Mouse (Mus musculus) ES-E14 (cell line): ENCODE measurements around the gene Kcna6. TPM values are rescaled to one million over a fixed set of nuclear protein-coding genes. Genes with fewer than 3 reads are reported as not detected.

ENCODE experiments used
- DNase-seq: peaks from one replicate; pipeline ENCODE4 v3.0.0-alpha.2; 2013; ENCODE audit warnings: low read depth, low spot score
- H3K27ac ChIP-seq: 2 replicates; pipeline ENCODE4 v1.5.1; 2012; ENCODE audit warnings: low read depth, mild to moderate bottlenecking, low read length, moderate library complexity, mixed read lengths; ENCODE audit not compliant: poor library complexity, insufficient read depth, severe bottlenecking
- H3K36me3 ChIP-seq: 2 replicates; pipeline ENCODE4 v1.6.1; 2012; ENCODE audit warnings: mild to moderate bottlenecking, low read length, moderate library complexity, mixed read lengths; ENCODE audit not compliant: control insufficient read depth, poor library complexity, insufficient read depth, severe bottlenecking
- H3K4me1 ChIP-seq, 2 experiments: fragments of 150-350 bp in 1 of 2; sonication (generic) in 1 of 2; 2 replicates each; pipeline ENCODE4 v1.6.1; 2012; ENCODE audit warnings: low read length in 2 of 2, mild to moderate bottlenecking in 1 of 2, mixed read lengths in 1 of 2; ENCODE audit not compliant: control insufficient read depth in 2 of 2, insufficient read depth in 2 of 2, poor library complexity in 1 of 2
- H3K4me3 ChIP-seq, 2 experiments: fragments of 150-350 bp in 1 of 2; sonication (generic) in 1 of 2; 2 replicates each; pipeline ENCODE4 v1.5.1; 2012; ENCODE audit warnings: low read length in 2 of 2, low read depth in 1 of 2, mild to moderate bottlenecking in 1 of 2, mixed read lengths in 1 of 2; ENCODE audit not compliant: insufficient read depth in 1 of 2, poor library complexity in 1 of 2, severe bottlenecking in 1 of 2
- H3K9ac ChIP-seq: 2 replicates; pipeline ENCODE4 v1.6.1; 2012; ENCODE audit warnings: low read depth, mild to moderate bottlenecking, low read length, mixed read lengths; ENCODE audit not compliant: poor library complexity, insufficient read depth, severe bottlenecking
- H3K9me3 ChIP-seq: fragments of 150-350 bp; sonication (generic); 2 replicates; pipeline ENCODE4 v1.6.1; 2012; ENCODE audit warnings: low read depth, mild to moderate bottlenecking, low read length; ENCODE audit not compliant: control insufficient read depth, insufficient read depth
- CHD2 ChIP-seq: IDR thresholded peaks from 2 replicates; pipeline ENCODE4 v1.6.1; 2014; ENCODE audit warnings: mild to moderate bottlenecking, low read depth, low read length, inconsistent platforms
- HCFC1 ChIP-seq: IDR thresholded peaks from 2 replicates; pipeline ENCODE4 v1.6.1; 2012; ENCODE audit warnings: low read length, inconsistent platforms, borderline replicate concordance; ENCODE audit not compliant: insufficient read depth
- MAFK ChIP-seq: IDR thresholded peaks from 2 replicates; pipeline ENCODE4 v1.6.1; 2014; ENCODE audit warnings: mild to moderate bottlenecking, low read depth, low read length, inconsistent platforms; ENCODE audit not compliant: insufficient read depth
- ZC3H11A ChIP-seq: IDR thresholded peaks from 2 replicates; pipeline ENCODE4 v1.6.1; 2012; ENCODE audit warnings: low read depth, mild to moderate bottlenecking, inconsistent platforms, low read length, borderline replicate concordance
- ZNF384 ChIP-seq: IDR thresholded peaks from 2 replicates; pipeline ENCODE4 v1.6.1; 2012; ENCODE audit warnings: low read depth, low read length, inconsistent platforms
- in situ Hi-C, 2 experiments: fragments of 600-800 bp; cut with MboI; formaldehyde crosslinking; loops; one replicate each; pipeline ENCODE4 v1.15.1; 2025; ENCODE audit warnings: low sequenced_read_pairs in 2 of 2, inconsistent platforms in 1 of 2; ENCODE audit not compliant: unreplicated experiment in 2 of 2
- total RNA-seq: library from RNA; depleted of rRNA; stranded (reverse); fragments of 300-350 nt; gene quantifications from 2 replicates; pipeline ENCODE4 v1.2.3, GENCODE M21; 2012; rRNA removed

Gene Kcna6
- 0.42 and 0.67 TPM in 2 replicates for total RNA-seq

DNA sequence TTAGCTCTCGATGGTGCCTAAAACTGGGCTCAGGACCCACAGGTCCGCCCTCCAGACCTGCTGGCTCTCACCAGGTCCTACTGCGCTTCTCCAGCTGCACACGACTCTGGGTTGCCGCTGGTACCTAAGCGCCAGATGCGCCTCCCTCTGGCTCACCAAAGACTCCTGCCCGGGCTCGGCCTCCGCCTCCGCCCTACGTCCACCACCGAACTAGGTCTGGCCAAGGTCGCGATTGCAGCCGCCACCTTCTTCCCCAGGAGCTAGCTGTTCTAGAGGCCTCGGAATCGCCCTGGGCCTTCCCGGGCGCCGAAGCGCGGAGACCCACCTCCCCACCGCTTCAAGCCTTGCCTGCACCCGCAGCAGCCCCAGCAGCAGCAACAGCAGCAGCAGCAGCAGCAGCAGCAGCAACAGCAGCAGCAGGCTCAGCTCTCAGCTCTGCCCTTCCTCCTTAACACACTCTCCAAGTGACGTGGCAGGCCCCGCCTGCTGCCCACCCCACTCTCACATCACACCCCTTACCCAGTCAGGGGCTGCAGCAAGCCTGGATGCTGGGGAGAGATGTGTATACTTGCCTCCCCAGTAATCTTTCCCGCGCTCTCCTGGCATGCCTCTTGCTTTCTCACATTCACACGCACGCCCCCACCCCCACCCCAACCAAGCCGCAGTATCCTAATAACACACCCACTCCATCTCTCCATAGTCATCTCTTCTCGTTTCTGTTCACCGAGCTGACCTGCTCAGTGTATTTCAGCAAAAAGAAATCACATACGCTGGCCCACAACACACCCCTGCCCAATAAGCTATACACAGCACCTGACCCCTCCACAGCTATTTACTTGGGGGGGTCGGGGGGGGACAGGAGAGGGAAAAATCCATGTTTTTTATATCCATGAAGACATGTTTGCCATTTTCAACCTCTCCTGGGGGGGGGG lies at the start of gene Kcna6:
Gene Kcna6, minus strand, starts transcription at position 464 of the 932 bp plus-strand sequence.
- Histone ChIP-seq H3K9me3 (no peaks in the 10 kb centered on the region), H3K9ac (peak within 1 kb of the TSS; percentile 12; the same call in 1 of the 2 replicates), H3K4me1 (no peaks in the 10 kb centered on the region; a peak in 1 of 4 replicates), H3K4me3 (peak within 1 kb of the TSS; percentile 58 to 60), H3K27ac (no peak within 1 kb of the TSS), H3K36me3 (no peaks in the 10 kb centered on the region)
- in situ Hi-C loops: no loop called here
- TF ChIP-seq ZC3H11A: no peak
- TF ChIP-seq CHD2: no peak
- TF ChIP-seq MAFK: no peak
- no peak for TF ChIP-seq ZNF384
- no peak for TF ChIP-seq HCFC1
- DNase-seq: peak; percentile 7

- Histone ChIP-seq H3K4me1 (no peaks in the 10 kb centered on the region; a peak in 1 of 4 replicates), H3K27ac (no peak overlapping the region), H3K9ac (no peak overlapping the region), H3K36me3 (no peaks in the 10 kb centered on the region), H3K9me3 (no peaks in the 10 kb centered on the region), H3K4me3 (no peak overlapping the region)
- DNase-seq: no peak
- in situ Hi-C loops: no loop called here
- no peak for TF ChIP-seq ZNF384
- no peak for TF ChIP-seq CHD2
- TF ChIP-seq MAFK: no peak
- TF ChIP-seq HCFC1: no peak
- TF ChIP-seq ZC3H11A: no peak
These were observed 48.4 kb upstream of the Kcna6 start for GRCm38 (mm10) chr6:126788863-126789262.

- no peaks in the 10 kb centered on the region for H3K4me1 ChIP-seq
- H3K9ac ChIP-seq: no peak overlapping the region
- TF ChIP-seq ZC3H11A: no peak
- no peak for TF ChIP-seq ZNF384
- no peak for TF ChIP-seq CHD2
- no peak for TF ChIP-seq HCFC1
- no peak for TF ChIP-seq MAFK
- no peak overlapping the region for H3K27ac ChIP-seq
- no peaks in the 10 kb centered on the region for H3K36me3 ChIP-seq
- DNase-seq: no peak
- in situ Hi-C loops: no loop called here
- no peaks in the 10 kb centered on the region for H3K9me3 ChIP-seq
- H3K4me3 ChIP-seq: no peak overlapping the region
These were observed 43.7 kb upstream of the Kcna6 start for GRCm38 (mm10) chr6:126784206-126784605.

- DNase-seq: no peak
- in situ Hi-C loops: no loop called here
- no peaks in the 10 kb centered on the region for H3K9me3 ChIP-seq
- no peak overlapping the region for H3K27ac ChIP-seq
- H3K36me3 ChIP-seq: no peaks in the 10 kb centered on the region
- H3K4me1 ChIP-seq: no peaks in the 10 kb centered on the region
- H3K9ac ChIP-seq: no peak overlapping the region
- TF ChIP-seq CHD2: no peak
- no peak for TF ChIP-seq ZNF384
- no peak for TF ChIP-seq ZC3H11A
- TF ChIP-seq MAFK: no peak
- TF ChIP-seq HCFC1: no peak
- no peak overlapping the region for H3K4me3 ChIP-seq
These were observed 43.2 kb upstream of the Kcna6 start for GRCm38 (mm10) chr6:126783651-126784066.
